Mouse (Mus musculus) midbrain, embryonic 15.5 days (tissue): ENCODE measurements around the gene Mob3a. TPM values are rescaled to one million over a fixed set of nuclear protein-coding genes. Genes with fewer than 3 reads are reported as not detected.

Experiments
- ATAC-seq: fragments of 200-750 bp; cut with Nextera tagmentation; replicated peaks from 2 replicates; pipeline ENCODE4 v1.8.0; 2017; ENCODE audit warnings: moderate TSS enrichment
- H3K27ac ChIP-seq: fragments of 300-500 bp; sonication (generic); 2 replicates; pipeline ENCODE4 v1.5.1; 2015; ENCODE audit warnings: mild to moderate bottlenecking, inconsistent platforms
- H3K27me3 ChIP-seq: fragments of 300-500 bp; sonication (generic); replicated peaks from 2 replicates; pipeline ENCODE4 v1.6.1; 2015; ENCODE audit warnings: inconsistent platforms
- H3K36me3 ChIP-seq: fragments of 300-500 bp; sonication (generic); replicated peaks from 2 replicates; pipeline ENCODE4 v1.6.1; 2015; ENCODE audit warnings: inconsistent platforms
- H3K4me1 ChIP-seq: fragments of 300-500 bp; sonication (generic); 2 replicates; pipeline ENCODE4 v1.6.1; 2015; ENCODE audit warnings: inconsistent platforms
- H3K4me2 ChIP-seq: fragments of 300-500 bp; sonication (generic); 2 replicates; pipeline ENCODE4 v1.6.1; 2015; ENCODE audit warnings: inconsistent platforms, mild to moderate bottlenecking, moderate library complexity
- H3K4me3 ChIP-seq: fragments of 300-500 bp; sonication (generic); 2 replicates; pipeline ENCODE4 v1.5.1; 2015; ENCODE audit warnings: mild to moderate bottlenecking, inconsistent platforms
- H3K9ac ChIP-seq: fragments of 300-500 bp; sonication (generic); 2 replicates; pipeline ENCODE4 v1.6.1; 2015; ENCODE audit warnings: mild to moderate bottlenecking, inconsistent platforms
- H3K9me3 ChIP-seq: fragments of 300-500 bp; sonication (generic); 2 replicates; pipeline ENCODE4 v1.6.1; 2016; ENCODE audit warnings: inconsistent platforms
- WGBS: fragments of 180-500 bp; shearing (Covaris S2); methylation state at CpG from one replicate; pipeline ENCODE4 v1.1.7; 2015; ENCODE audit warnings: mixed read lengths; 5-methylcytosine and 5-hydroxymethylcytosine counted together
- polyA plus RNA-seq: library from polyadenylated mRNA; unstranded; fragments of >200 nt; fragmentation: Nextera tagmentation; extraction: Ambion mirVana; gene quantifications from 2 replicates; pipeline ENCODE4 v1.2.1, GENCODE M21; 2015

The Mob3a gene
- 63.4 and 64.3 TPM in 2 replicates for polyA plus RNA-seq

DNA sequence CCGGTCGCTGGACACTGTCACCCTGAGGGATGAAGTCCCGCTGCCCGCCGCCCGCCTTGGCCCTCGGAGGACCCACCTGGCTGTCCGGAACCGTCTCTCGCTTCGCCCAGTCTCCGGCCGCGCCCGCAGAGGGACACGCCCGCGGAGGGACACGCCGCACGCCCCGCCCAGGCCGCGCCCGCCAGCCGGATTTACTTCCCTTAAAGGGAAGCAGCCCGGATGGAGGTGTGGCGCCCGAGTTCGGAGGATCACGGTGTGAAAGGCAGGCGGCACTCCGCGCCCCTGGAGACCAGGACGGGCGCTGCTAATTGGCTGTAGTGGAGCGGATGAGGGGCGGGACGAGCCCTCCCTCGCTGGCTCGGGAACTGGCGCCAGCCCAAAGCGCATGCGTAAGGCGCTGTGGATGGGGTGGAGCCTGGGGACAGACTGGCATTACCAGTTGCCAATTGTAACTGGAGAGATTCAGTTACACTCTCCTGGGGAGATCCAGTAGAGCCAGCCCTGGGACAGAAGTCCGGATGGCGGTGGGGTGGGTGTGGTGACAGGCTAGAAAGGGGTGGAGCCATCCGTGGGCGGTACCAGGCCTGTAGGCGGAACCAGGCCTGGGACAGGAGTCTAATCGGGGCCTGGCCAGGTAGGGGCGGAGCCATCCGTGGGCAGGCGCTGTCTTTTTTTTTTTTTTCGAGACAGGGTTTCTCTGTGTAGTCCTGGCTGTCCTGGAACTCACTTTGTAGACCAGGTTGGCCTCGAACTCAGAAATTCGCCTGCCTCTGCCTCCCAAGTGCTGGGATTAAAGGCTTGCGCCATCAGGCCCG lies at the start of gene Mob3a, which contains the start of gene Izumo4:
Mob3a (minus strand) TSS at position 257 of the 815 bp plus-strand sequence.
Izumo4 (plus strand) TSS at position 464 of the 815 bp plus-strand sequence.
- H3K4me1 ChIP-seq: peaks cover 41% of the 10 kb centered on the region
- WGBS: under 1% methylated on average over 59 of the region's 59 CpGs
- peak within 1 kb of the TSS; percentile 69 for H3K9ac ChIP-seq
- peaks cover 7% of the 10 kb centered on the region; the same call in 1 of the 2 replicates for H3K36me3 ChIP-seq
- peak within 1 kb of the TSS; percentile 79 for H3K4me3 ChIP-seq
- H3K4me2 ChIP-seq: peak within 1 kb of the TSS; percentile 66
- no peaks in the 10 kb centered on the region for H3K27me3 ChIP-seq
- ATAC-seq: peak; percentile 96
- no peaks in the 10 kb centered on the region for H3K9me3 ChIP-seq
- H3K27ac ChIP-seq: peak within 1 kb of the TSS; percentile 89

GRCm38 (mm10) chr10:80751188-80751832 lies 49.5 kb upstream of the Mob3a start:
- no peaks in the 10 kb centered on the region for H3K36me3 ChIP-seq
- 12% methylated on average over 16 of the region's 16 CpGs for WGBS
- no peak overlapping the region for H3K27ac ChIP-seq
- H3K27me3 ChIP-seq: no peaks in the 10 kb centered on the region; the same call in 1 of the 2 replicates
- H3K4me1 ChIP-seq: peaks cover 6% of the 10 kb centered on the region
- no peak overlapping the region for H3K4me3 ChIP-seq
- no peaks in the 10 kb centered on the region for H3K9me3 ChIP-seq
- no peak overlapping the region for H3K9ac ChIP-seq
- peak overlapping the region; percentile 15 for H3K4me2 ChIP-seq
- no peak for ATAC-seq

GRCm38 (mm10) chr10:80748609-80749008 lies 46.8 kb upstream of the Mob3a start:
- H3K4me1 ChIP-seq: no peaks in the 10 kb centered on the region; the same call in 1 of the 2 replicates
- no peak overlapping the region for H3K4me2 ChIP-seq
- no peaks in the 10 kb centered on the region for H3K9me3 ChIP-seq
- no peak overlapping the region for H3K9ac ChIP-seq
- ATAC-seq: no peak
- WGBS: 12% methylated on average over 6 of the region's 6 CpGs
- H3K27me3 ChIP-seq: no peaks in the 10 kb centered on the region; the same call in 1 of the 2 replicates
- H3K4me3 ChIP-seq: no peak overlapping the region
- H3K27ac ChIP-seq: no peak overlapping the region
- no peaks in the 10 kb centered on the region for H3K36me3 ChIP-seq

DNA sequence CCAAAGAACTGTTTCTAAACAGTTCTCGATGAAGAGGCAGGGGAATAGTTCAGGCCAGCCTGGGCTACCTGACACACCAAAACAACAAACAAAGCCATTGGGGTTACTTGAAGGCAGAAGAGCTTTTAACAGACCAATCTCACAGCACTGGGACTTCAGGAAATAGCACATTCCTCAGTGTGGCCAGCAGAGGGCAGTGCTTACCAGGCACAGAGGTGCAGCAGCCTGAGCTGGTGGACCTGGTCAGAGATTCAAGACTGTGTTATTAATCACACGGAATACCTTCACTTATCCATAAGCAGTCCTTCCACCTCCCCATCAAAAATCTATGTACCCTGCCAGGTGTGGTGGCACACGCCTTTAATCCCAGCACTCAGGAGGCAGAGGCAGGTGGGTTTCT lies 45.6 kb upstream of the Mob3a start:
- no peak; the same call in 1 of the 2 replicates for ATAC-seq
- H3K27me3 ChIP-seq: no peaks in the 10 kb centered on the region; the same call in 1 of the 2 replicates

GRCm38 (mm10) chr10:80744262-80744661 lies 42.5 kb upstream of the Mob3a start:
- Histone ChIP-seq H3K4me3 (no peak overlapping the region), H3K9me3 (no peaks in the 10 kb centered on the region), H3K9ac (no peak overlapping the region), H3K27ac (no peak overlapping the region), H3K36me3 (no peaks in the 10 kb centered on the region), H3K27me3 (no peaks in the 10 kb centered on the region), H3K4me2 (no peak overlapping the region), H3K4me1 (peaks cover 26% of the 10 kb centered on the region)
- WGBS: 39% methylated on average over 5 of the region's 5 CpGs
- no peak for ATAC-seq

More for the DNA sequence above, 45.6 kb upstream of the Mob3a start:
- no peak overlapping the region for H3K4me3 ChIP-seq
- H3K36me3 ChIP-seq: no peaks in the 10 kb centered on the region
- H3K9me3 ChIP-seq: no peaks in the 10 kb centered on the region
- H3K27ac ChIP-seq: no peak overlapping the region
- peaks cover 4% of the 10 kb centered on the region for H3K4me1 ChIP-seq
- WGBS: 19% methylated on average over 3 of the region's 3 CpGs
- no peak overlapping the region for H3K9ac ChIP-seq
- H3K4me2 ChIP-seq: no peak overlapping the region

DNA sequence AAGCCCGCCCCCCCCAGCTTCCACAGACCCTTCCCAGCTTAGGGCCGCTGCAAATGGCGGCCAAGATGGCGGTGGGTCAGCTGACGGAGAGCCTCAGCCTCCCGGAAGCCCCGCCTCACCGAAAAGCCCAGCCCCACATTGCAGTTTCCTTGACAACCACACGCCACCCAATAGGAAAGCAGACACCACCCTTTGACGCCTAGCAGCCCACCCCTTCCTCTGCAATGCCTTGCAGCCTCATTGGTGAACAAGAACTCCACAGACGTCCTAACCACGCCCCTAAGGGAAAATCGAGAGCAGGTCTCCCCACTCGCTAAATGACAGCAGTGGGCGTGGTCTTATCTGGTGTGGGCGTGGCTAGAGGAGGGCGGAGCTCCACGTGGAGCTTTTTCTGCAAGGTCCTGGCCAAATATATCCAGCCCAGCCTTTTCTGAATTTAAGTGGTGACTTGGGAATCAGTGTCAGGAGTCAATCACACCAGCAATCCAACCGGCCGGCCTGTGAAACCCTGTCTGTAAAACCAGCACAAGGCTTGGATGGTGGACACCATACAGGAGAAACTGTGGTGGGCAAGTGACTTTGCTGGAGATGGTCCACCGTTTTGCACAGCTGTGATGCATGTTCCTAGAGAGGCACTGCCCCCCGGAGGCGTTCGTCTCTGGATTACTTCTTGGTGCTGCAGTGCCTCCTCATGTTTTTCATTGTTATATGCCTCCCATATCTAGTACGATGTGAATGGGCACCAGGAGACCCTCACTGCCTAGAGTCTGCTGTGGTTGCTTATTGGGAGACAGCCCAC lies 40.6 kb upstream of the Mob3a start, which contains the start of gene Ap3d1:
Ap3d1 (minus strand) TSS at position 85 of the 799 bp plus-strand sequence.
- 1% methylated on average over 25 of the region's 25 CpGs for WGBS
- Histone ChIP-seq H3K9me3 (no peaks in the 10 kb centered on the region), H3K27me3 (no peaks in the 10 kb centered on the region), H3K4me1 (peaks cover 41% of the 10 kb centered on the region), H3K4me3 (peak within 1 kb of the TSS; percentile 96), H3K4me2 (peak within 1 kb of the TSS; percentile 89), H3K9ac (peak within 1 kb of the TSS; percentile 97), H3K27ac (peak within 1 kb of the TSS; percentile 88), H3K36me3 (no peaks in the 10 kb centered on the region)
- ATAC-seq: peak; percentile 99

- peak overlapping the region; percentile 97 for H3K9ac ChIP-seq
- no peaks in the 10 kb centered on the region for H3K27me3 ChIP-seq
- no peaks in the 10 kb centered on the region for H3K36me3 ChIP-seq
- WGBS: under 1% methylated on average over 41 of the region's 46 CpGs
- H3K27ac ChIP-seq: peak overlapping the region; percentile 88
- peak overlapping the region; percentile 96 for H3K4me3 ChIP-seq
- ATAC-seq: peak; percentile 9
- peaks cover 44% of the 10 kb centered on the region for H3K4me1 ChIP-seq
- peak overlapping the region; percentile 89 for H3K4me2 ChIP-seq
- H3K9me3 ChIP-seq: no peaks in the 10 kb centered on the region
These were observed 39.9 kb upstream of the Mob3a start for GRCm38 (mm10) chr10:80741634-80742179.

DNA sequence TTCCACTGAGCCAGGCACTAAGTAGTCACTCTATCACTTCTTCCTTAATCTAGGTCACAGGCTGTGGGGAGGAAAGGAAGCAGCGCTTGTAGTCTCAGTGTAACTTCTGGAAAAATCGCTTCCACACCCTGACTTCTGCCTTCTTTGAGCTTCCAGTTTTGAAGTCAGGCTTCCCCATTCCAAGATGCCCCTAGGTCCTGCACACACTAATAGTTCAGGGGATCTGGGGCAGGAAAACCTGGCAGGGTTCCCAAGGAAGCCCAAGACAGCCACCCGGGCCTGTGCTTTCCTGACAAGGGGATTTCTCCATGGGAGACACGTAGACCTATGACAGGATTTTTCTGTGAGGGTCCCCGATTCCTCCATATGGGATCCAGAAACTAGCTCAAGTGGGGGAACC lies 39.4 kb upstream of the Mob3a start:
- Histone ChIP-seq H3K27ac (no peak overlapping the region), H3K36me3 (no peaks in the 10 kb centered on the region)

DNA sequence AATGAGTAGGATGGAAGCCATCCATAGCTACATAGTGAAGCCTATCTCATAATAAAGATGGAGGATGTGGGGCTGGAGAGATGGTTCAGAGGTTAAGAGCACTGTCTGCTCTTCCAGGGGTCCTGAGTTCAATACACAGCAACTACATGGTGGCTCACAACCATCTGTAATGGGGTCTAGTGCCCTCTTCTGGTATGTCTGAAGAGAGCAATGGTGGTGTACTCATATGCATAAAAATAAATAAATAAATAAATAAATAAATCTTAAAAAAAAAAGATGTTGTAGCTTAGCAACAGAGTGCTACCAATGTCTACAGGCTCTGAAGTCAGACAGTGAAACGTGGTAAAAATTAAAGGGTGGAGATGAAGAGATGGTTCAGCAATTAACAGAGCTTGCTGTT lies 36.9 kb upstream of the Mob3a start:
- Histone ChIP-seq H3K9me3 (no peaks in the 10 kb centered on the region), H3K27ac (no peak overlapping the region), H3K4me3 (no peak overlapping the region), H3K27me3 (no peaks in the 10 kb centered on the region), H3K4me2 (0 out of 2 replicates have a peak overlapping the region, but pooled peaks have one; percentile 1), H3K4me1 (peaks cover 49% of the 10 kb centered on the region), H3K36me3 (0 out of 2 replicates have a peak, but pooled peaks cover 4% of the 10 kb centered on the region), H3K9ac (no peak overlapping the region)
- no peak for ATAC-seq
- WGBS: 62% methylated on average over 1 of the region's 1 CpGs

More for the DNA sequence above, 39.4 kb upstream of the Mob3a start:
- Histone ChIP-seq H3K9me3 (no peaks in the 10 kb centered on the region), H3K4me2 (peak overlapping the region; percentile 89), H3K9ac (peak overlapping the region; percentile 97), H3K27me3 (no peaks in the 10 kb centered on the region), H3K4me3 (peak overlapping the region; percentile 96), H3K4me1 (peaks cover 49% of the 10 kb centered on the region)
- no peak for ATAC-seq
- 37% methylated on average over 5 of the region's 5 CpGs for WGBS

DNA sequence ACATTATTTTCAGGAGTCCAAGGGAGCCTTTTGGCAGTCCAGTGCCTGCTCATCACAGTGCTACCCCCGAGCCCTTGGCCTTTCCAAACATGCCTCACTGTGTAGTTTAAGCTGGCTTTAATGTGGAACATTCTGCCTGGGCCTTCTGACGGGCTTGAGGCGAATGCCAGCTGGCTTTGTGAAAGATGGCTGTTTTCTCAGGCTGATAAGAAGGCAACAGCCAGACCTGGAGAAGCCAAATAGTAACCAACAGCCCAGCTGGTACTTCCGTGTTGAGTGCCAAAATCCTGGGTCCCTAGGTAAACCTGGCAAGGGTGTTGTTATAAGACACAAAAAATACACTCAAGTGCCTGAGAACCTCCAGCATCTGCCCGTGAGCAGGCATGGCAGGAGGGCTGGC lies 35.0 kb upstream of the Mob3a start:
- Histone ChIP-seq H3K4me2 (no peak overlapping the region), H3K9ac (no peak overlapping the region), H3K27me3 (no peaks in the 10 kb centered on the region), H3K27ac (0 out of 2 replicates have a peak overlapping the region, but pooled peaks have one; percentile 5), H3K36me3 (0 out of 2 replicates have a peak, but pooled peaks cover 10% of the 10 kb centered on the region), H3K4me1 (peaks cover 44% of the 10 kb centered on the region), H3K9me3 (no peaks in the 10 kb centered on the region), H3K4me3 (no peak overlapping the region)
- ATAC-seq: no peak
- 84% methylated on average over 5 of the region's 5 CpGs for WGBS

- ATAC-seq: no peak
- H3K4me1 ChIP-seq: peaks cover 9% of the 10 kb centered on the region; the same call in 1 of the 2 replicates
- no peak overlapping the region for H3K4me2 ChIP-seq
- H3K9ac ChIP-seq: no peak overlapping the region
- no peak overlapping the region for H3K27ac ChIP-seq
- no peaks in the 10 kb centered on the region for H3K27me3 ChIP-seq
- peaks cover 43% of the 10 kb centered on the region for H3K36me3 ChIP-seq
- H3K4me3 ChIP-seq: no peak overlapping the region
- H3K9me3 ChIP-seq: no peaks in the 10 kb centered on the region
- WGBS: 94% methylated on average over 6 of the region's 6 CpGs
These were observed 30.9 kb upstream of the Mob3a start for GRCm38 (mm10) chr10:80732611-80733101.
